Mouse (Mus musculus) gastrocnemius, postnatal 25 days (tissue): ENCODE results near the gene Isl1. TPM values are rescaled to one million over a fixed set of nuclear protein-coding genes. Genes with fewer than 3 reads are reported as not detected.

ENCODE experiments used
- DNase-seq: peaks from one replicate; pipeline ENCODE4 v3.0.0; 2022
- long read RNA-seq, 2 experiments: library from polyadenylated mRNA; stranded (forward); transcript quantifications; one replicate each; pipeline ENCODE4 v2.0.0; 2021
- total RNA-seq, 2 experiments: library from RNA; stranded (reverse); gene quantifications; 1 replicate in 1 of 2; 2 replicates in 1 of 2; pipeline ENCODE4 v1.2.3; 2021

The Isl1 gene
- total RNA-seq: not detected
- long read RNA-seq, experiment 1: 0 reads
- long read RNA-seq, experiment 2: 0 reads

- DNase-seq: peak; percentile 71
Observed at GRCm38 (mm10) chr13:116309584-116310462, at the start of gene Isl1. TSS of gene Isl1 (minus strand) at chr13:116309689.

GRCm38 (mm10) chr13:116335763-116336162, 26.3 kb upstream of the Isl1 start:
- DNase-seq: no peak

DNA sequence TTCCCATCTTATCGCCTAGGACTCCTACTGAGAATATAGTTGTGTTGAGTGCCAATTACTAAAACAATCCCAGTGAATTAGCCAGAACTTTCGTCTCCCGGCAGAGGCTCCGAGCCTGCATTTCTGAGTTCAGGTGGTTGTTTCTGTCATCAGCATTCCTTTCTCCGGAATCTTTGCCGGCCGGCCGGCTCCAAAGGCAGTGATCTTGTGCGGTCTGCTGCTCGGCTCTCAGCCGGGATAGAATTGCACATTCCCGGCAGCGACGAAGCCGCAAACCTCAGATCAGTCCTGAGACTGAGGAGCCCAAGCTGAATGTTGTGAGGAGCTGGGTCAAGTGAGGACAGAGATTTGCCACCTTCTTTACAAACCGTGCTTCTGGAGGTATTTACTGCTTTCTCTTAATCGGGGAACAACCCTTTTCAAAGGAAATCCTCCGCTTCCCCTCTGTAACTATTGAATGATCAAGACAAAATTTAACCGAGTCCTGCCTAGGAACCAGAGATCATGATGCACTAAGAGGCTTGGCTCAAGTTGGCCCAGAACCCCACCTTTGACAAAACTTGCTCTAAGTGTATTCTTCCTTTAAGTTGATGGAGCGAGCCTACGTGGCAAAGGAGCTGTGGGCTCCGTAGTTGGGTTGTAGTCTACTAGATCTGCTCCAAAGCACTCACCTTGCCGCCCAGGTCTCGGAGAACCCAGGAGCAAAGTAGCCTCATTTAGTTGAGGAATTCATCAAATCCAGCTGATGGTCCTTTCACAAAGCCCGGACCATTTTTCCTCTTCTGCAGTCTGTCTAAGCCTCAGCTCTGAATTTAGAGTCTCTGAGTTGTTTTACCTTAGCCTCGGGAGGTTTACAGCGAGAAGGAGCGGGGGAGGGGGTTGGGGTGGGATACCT, 4.4 kb upstream of the Isl1 start:
- no peak for DNase-seq

GRCm38 (mm10) chr13:116311871-116312720, 2.6 kb upstream of the Isl1 start:
- no peak for DNase-seq

DNA sequence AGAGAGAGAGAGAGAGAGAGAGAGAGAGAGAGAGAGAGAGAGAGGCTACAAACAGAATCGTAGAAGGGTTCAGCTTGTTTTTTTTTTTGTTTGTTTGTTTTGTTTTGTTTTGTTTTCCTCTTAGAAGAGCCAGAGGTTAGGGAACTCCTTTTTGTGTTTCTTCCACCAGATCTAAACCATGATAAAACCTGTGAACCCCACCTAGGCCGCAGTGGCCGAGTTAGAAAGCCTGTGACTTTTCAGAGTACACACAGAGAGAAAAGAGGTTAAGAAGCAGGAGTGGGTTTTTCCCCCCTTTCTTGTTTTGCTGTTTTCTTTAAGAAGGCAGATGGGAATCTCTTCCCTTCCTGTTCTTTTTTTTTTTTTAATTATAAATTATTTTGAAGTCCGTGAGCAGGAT, 1.5 kb upstream of the Isl1 start:
- DNase-seq: no peak

DNA sequence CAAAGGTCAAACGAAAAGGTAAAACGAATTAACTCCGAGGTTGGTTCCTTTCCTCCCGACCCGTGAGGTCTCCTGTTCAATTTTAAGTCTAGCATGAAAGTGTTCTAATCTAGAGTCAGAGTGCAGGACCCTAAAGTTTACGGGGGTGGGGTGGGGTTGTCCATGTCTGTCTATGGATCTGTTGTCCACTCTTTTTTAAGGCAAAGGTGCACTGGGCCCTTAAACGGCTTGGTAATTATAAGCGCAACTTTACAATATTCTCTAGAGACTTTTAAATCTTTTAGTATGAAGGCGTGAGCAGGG, 925 bp upstream of the Isl1 start:
- DNase-seq: no peak

DNA sequence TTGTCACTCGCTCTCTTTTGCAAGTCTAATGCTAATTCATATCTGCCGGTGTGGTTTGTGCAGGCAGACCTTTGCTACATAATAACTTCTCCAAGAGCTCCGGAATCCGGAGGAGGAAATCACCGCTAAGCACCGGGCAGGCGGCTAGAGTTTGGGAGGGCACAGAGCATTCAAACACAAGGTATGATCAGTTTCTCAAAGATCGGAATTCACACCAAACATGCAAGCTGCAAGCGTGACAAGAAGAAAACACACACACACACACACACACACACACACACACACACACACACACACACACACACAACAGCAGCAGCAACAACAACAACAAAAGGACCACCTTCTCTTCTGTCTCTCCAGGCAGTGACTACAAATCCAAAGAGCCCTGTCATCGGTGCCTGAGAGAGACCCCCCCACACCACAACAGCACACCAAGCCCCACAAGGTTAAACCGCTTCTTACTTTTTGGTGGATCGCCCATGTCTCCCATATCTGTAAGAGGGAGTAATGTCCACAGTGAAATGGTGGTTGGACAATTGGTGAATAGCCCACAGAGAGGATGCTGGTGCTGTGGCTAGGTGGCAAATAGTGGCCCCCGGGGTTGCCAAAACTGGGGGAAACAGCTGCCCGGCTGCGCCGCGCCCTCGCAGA, 431 bp downstream of the Isl1 start:
- DNase-seq: no peak

DNA sequence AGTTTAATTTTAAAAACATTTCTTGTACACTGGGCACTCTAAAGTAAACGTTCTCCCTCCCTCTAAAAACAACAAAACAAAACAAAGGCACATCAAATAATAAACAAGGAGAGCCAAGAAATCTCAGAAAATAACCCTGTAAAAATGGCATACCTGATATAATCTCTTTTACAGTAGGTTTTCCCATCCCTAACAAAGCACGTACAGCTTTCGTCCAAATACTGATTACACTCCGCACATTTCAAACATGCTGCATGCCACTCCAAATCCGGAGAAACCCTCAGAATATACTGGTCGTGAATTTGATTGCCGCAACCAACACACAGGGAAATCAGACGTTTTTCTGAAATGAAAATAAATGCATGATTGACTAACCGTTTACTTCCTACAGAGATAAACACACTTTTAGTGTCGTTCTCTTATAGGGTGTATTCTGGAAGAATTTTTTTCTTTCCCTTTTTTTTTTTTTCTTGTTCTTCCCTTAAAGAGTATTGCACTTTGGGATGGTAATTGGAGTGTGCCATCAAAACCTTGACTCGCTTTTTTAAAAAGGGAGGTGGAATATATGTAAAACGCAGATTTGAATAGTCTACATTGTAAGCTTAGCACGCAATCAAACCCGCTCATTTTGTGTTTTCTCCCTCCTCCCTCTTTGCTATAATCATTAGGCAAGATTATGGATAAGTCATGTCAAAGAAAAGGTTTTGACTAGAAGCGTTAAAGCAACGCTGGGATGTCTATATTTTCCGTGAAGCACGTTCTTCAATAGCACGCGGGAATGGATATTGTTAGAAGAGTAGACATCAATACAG, 1.2 kb downstream of the Isl1 start:
- DNase-seq: no peak

GRCm38 (mm10) chr13:116306591-116306990, 2.9 kb downstream of the Isl1 start:
- no peak for DNase-seq

DNA sequence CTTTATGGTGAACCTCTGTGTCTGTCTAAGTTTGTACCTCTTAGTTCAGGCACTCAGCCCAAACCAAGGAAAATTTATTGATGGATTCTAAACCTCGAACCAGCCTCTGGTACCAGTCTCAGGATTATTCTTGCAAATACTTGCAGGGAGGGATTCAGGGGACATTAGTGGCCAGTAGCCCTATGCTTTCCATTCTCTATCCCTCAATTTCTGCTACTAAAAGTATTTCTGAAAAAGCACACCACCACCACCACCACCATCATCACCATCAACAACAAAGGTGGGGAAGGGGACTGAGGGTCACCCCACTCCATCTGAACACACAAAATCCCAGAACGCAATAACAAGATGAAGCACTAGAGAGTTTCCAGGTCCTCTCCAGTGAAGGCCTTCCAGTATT, 3.8 kb downstream of the Isl1 start:
- no peak for DNase-seq

- DNase-seq: no peak
Observed at GRCm38 (mm10) chr13:116304713-116305470, 4.6 kb downstream of the Isl1 start.

- no peak for DNase-seq
Observed at GRCm38 (mm10) chr13:116303766-116304165, 5.7 kb downstream of the Isl1 start.

DNA sequence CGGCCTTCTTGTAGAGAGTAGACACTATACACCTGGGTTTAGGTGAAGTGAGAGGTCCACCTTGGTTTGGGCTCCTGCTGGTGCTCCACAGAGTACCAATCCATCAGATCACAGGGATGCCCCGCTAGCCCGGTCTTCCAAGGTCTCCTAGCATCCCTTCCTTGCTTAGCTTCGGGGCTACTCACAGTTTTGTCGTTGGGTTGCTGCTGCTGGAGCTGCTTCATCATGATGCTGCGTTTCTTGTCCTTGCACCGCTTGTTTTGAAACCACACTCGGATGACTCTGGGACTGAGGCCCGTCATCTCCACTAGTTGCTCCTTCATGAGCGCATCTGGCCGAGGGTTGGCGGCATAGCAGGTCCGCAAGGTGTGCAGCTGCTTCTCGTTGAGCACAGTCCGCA, 6.6 kb downstream of the Isl1 start:
- DNase-seq: no peak

GRCm38 (mm10) chr13:116301706-116302105, 7.8 kb downstream of the Isl1 start:
- no peak for DNase-seq

DNA sequence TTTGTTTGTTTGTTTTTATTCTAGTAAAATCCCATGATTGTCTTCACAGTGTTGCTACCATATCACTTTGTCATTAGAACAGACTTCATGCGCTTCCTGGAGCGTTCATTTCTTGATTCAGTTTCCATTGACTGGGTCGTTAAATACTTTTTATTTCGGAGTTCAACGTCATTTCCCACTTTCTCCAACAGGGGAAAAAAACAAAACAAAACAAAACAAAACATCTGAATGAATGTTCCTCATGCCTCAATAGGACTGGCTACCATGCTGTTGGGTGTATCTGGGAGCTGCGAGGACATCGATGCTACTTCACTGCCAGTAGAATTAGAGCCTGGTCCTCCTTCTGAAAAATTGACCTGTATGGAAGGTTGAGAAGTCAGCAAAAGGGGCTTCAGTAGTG, 10.2 kb downstream of the Isl1 start:
- no peak for DNase-seq

DNA sequence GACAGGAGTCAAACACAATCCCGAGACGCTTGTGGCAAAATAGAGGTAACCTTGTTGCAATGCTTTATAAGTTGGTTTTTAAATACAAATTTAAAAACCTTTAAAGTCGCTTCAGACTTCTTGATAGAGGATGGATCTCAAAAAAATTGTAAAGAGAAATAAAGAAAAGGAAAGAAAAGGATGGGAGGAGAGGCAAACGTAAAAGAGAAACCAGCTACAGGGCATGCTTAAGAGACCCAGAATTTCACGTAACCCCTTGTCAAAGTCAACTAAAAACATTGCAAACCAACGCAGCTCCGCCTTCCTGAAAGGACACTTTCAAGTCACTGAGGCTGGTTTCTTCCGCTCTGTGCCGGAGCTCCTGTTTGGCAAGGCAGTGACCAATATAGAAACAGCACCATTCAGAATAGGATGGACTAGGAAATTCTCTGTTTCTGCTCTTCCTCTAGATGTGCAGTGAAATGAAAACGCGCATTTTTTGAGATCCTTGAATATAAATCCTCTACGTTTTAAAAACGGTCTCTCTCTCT, 10.8 kb downstream of the Isl1 start:
- no peak for DNase-seq

DNA sequence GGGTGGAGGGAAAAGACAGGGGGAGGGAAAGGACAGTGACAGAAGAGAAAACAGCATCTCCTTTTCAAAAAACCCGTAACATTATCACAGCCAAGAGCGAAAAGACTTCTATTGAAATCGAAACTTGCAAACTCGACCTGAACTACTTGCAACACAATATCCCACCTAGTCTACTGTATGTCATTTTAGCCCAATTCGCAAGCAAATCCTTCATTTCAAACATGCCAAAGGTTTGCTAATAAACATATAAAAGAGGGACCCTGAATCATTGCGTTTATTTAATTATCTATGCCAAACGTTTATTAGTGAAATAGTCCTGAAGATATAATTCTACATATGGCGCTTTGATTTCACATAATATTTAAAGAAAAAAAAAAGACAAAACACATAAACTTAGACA, 11.5 kb downstream of the Isl1 start:
- DNase-seq: no peak

- no peak for DNase-seq
Observed at GRCm38 (mm10) chr13:116297048-116297811, 12.3 kb downstream of the Isl1 start.

GRCm38 (mm10) chr13:116295401-116295800, 14.1 kb downstream of the Isl1 start:
- DNase-seq: no peak
